Mouse (Mus musculus) intestine, embryonic 16.5 days (tissue): ENCODE measurements around the gene Trip12. TPM values are rescaled to one million over a fixed set of nuclear protein-coding genes. Genes with fewer than 3 reads are reported as not detected.

Source experiments
- ATAC-seq: fragments of 200-750 bp; cut with Nextera tagmentation; 2 replicates; pipeline ENCODE4 v1.8.0; 2017; ENCODE audit warnings: moderate TSS enrichment, moderate library complexity
- H3K27ac ChIP-seq: fragments of 300-500 bp; sonication (generic); 2 replicates; pipeline ENCODE4 v1.5.1; 2014; ENCODE audit warnings: mild to moderate bottlenecking, low read length
- H3K27me3 ChIP-seq: fragments of 300-500 bp; sonication (generic); replicated peaks from 2 replicates; pipeline ENCODE4 v1.6.1; 2014; ENCODE audit warnings: low read length, control low read depth, mixed read lengths; ENCODE audit not compliant: control insufficient read depth, insufficient read depth
- H3K36me3 ChIP-seq: fragments of 300-500 bp; sonication (generic); 2 replicates; pipeline ENCODE4 v1.6.1; 2014; ENCODE audit warnings: low read length, control low read depth; ENCODE audit not compliant: control insufficient read depth, insufficient read depth
- H3K4me1 ChIP-seq: fragments of 300-500 bp; sonication (generic); 2 replicates; pipeline ENCODE4 v1.6.1; 2014; ENCODE audit warnings: low read length, control low read depth, mixed read lengths; ENCODE audit not compliant: control insufficient read depth, insufficient read depth
- H3K4me2 ChIP-seq: fragments of 300-500 bp; sonication (generic); 2 replicates; pipeline ENCODE4 v1.6.1; 2014; ENCODE audit warnings: low read depth, low read length, control low read depth
- H3K4me3 ChIP-seq: fragments of 300-500 bp; sonication (generic); 2 replicates; pipeline ENCODE4 v1.5.1; 2014; ENCODE audit warnings: mild to moderate bottlenecking, low read length
- H3K9ac ChIP-seq: fragments of 300-500 bp; sonication (generic); 2 replicates; pipeline ENCODE4 v1.6.1; 2014; ENCODE audit warnings: low read depth, low read length
- H3K9me3 ChIP-seq: fragments of 300-500 bp; sonication (generic); 2 replicates; pipeline ENCODE4 v1.6.1; 2016; ENCODE audit warnings: low read length, control low read depth; ENCODE audit not compliant: control insufficient read depth
- WGBS: fragments of 180-500 bp; shearing (Covaris S2); extraction: QIAGEN DNeasy Blood & Tissue Kit; methylation state at CpG from one replicate; pipeline ENCODE4 v1.1.7; 2014; 5-methylcytosine and 5-hydroxymethylcytosine counted together
- polyA plus RNA-seq: library from polyadenylated mRNA; unstranded; fragments of >200 nt; fragmentation: Nextera tagmentation; extraction: Ambion mirVana; gene quantifications from 2 replicates; pipeline ENCODE4 v1.2.1, GENCODE M21; 2015

The Trip12 gene
- polyA plus RNA-seq, 1 experiment from 2014 or later = 34.5 TPM

DNA sequence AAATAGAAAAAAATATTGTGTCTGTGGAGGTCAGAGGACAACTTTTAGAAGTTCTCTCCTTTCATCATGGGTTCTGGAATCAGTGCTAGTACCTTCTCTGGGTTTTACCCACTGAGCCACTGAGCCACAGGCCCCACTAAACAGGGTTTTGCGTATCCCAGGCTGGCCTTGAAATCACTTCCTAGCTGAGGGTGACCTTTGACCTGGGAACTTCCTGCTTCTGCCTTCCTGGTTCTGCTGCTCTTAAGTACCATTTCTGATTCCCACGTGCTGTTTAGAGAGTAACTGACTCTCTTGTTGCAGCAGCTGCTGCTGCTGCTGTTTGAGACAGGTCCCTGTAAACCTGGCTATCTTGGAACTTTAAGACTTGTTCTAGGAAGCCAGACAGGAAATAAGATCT, 24.3 kb upstream of the Trip12 start:
- Histone ChIP-seq H3K27me3 (no peaks in the 10 kb centered on the region), H3K9ac (no peak overlapping the region), H3K4me2 (no peak overlapping the region), H3K4me3 (no peak overlapping the region), H3K36me3 (no peaks in the 10 kb centered on the region), H3K9me3 (no peaks in the 10 kb centered on the region), H3K27ac (no peak overlapping the region), H3K4me1 (peaks cover 3% of the 10 kb centered on the region; the same call in 1 of the 2 replicates)
- ATAC-seq = no peak
- WGBS = 46% methylated on average over 2 of the region's 2 CpGs

DNA sequence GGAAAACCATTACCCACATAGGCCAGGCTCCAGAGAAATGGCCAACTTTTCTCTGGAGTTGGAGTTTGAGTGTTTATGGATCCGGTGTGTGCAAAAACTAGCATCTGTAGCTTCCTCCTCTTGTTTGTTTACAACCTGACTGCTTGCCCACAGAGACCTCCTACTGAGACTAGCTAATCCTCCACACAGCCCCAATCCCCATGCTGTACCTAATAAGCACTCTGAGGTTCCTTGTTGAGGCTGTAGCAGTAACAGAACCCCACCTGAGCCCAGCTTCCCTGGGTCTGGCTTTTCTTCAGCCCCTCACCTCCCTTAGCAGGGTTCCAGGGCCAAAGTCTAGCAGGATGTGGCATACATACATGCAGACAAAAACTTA, 20.9 kb upstream of the Trip12 start:
- H3K9ac ChIP-seq = no peak overlapping the region
- ATAC-seq = no peak
- H3K4me2 ChIP-seq = no peak overlapping the region
- no peaks in the 10 kb centered on the region for H3K9me3 ChIP-seq
- H3K27ac ChIP-seq = no peak overlapping the region
- H3K4me3 ChIP-seq = no peak overlapping the region
- H3K4me1 ChIP-seq = peaks cover 3% of the 10 kb centered on the region; the same call in 1 of the 2 replicates
- H3K36me3 ChIP-seq = no peaks in the 10 kb centered on the region
- H3K27me3 ChIP-seq = no peaks in the 10 kb centered on the region
- 70% methylated on average over 1 of the region's 1 CpGs for WGBS

DNA sequence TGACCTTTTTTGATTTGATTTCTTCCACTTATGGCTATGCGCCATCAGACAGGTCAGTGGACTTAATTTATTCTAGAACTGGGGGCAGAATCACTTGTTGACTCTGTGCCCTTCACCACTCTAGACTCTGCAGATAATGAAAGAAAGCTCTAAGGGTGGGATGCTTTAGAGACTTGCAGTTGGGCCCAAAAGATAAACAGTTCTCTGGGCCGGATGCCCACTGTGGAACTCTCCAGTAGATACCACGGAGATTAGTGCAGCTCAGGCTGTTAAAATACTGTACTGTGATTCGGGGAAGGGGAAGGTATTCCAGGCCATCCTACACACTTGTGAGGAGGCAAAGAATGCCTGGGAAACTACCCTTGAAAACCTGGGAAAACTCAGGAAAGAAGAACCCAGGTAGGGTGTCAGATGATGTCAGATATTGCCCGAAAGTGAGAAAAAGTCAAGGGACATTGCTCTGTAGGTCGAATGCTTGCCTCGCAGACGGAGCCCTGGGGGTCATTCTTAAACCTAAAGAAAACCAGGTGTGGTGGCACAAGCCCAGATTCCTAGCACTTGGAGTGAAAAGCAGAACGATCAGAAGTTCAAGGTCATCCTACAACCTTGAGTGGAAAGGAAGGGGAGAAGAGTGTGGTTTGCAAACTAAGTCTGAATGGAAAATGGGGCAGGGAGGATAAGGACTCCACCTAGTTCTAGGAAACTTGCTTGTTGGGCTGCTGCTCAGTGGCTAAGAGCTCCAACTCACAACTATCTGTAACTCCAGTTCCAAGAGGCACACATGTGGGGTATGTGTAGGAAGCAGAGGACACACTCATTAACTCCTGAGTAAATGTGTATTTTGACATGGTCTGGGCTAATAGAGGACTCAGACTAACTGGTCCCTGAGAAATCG, 20.3 kb upstream of the Trip12 start:
- 75% methylated on average over 10 of the region's 10 CpGs for WGBS
- Histone ChIP-seq H3K9ac (no peak overlapping the region), H3K4me3 (no peak overlapping the region), H3K9me3 (no peaks in the 10 kb centered on the region), H3K27me3 (no peaks in the 10 kb centered on the region), H3K4me2 (no peak overlapping the region), H3K36me3 (no peaks in the 10 kb centered on the region), H3K4me1 (peaks cover 3% of the 10 kb centered on the region; the same call in 1 of the 2 replicates), H3K27ac (no peak overlapping the region)
- ATAC-seq = no peak

DNA sequence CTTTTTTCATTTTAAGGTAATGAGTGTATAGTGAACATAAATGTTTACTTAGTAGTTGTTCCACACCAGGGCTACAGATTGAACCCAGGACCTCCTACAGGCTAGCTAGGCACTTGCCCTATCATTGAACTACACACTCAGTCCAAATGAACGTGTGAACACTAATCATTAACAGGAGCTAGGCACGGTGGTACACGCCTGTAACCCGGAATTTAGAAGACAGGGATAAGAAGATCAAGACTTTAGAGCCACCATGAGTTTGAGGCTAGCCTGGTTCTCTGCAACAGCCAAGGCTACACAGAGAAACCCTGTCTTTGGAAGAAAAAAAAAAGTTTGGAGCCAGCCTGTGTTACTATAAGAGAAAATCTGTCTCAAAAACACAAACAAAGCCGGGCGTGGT, 19.3 kb upstream of the Trip12 start:
- Histone ChIP-seq H3K4me3 (no peak overlapping the region), H3K9me3 (no peaks in the 10 kb centered on the region), H3K4me2 (no peak overlapping the region), H3K36me3 (no peaks in the 10 kb centered on the region), H3K27me3 (no peaks in the 10 kb centered on the region), H3K9ac (no peak overlapping the region), H3K4me1 (peaks cover 3% of the 10 kb centered on the region; the same call in 1 of the 2 replicates), H3K27ac (no peak overlapping the region)
- no peak for ATAC-seq
- WGBS = 84% methylated on average over 6 of the region's 6 CpGs

DNA sequence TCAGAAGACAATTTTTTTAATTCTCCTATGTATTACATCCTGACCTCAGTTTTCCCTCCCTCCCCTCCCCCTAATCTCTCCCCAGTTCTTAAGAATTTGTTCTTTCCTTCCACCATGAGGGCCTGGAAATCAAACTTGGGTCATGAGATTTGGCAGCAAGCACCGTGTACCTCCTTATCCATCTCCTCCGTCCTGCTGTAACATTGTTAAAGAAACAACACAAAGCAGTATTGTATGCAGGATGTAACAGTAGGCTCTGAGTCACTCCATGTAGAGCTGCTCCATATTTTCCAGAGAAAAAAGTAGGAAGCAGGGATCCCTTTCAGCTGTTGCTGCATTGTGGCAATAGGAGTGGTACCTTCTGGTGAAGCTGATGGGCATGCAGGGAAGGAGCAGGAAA, 15.4 kb upstream of the Trip12 start:
- H3K9me3 ChIP-seq = no peaks in the 10 kb centered on the region
- H3K27me3 ChIP-seq = no peaks in the 10 kb centered on the region
- no peaks in the 10 kb centered on the region for H3K4me1 ChIP-seq
- H3K4me2 ChIP-seq = no peak overlapping the region
- no peak overlapping the region for H3K27ac ChIP-seq
- no peak for ATAC-seq
- H3K4me3 ChIP-seq = no peak overlapping the region
- H3K9ac ChIP-seq = no peak overlapping the region
- H3K36me3 ChIP-seq = no peaks in the 10 kb centered on the region
- 78% methylated on average over 2 of the region's 2 CpGs for WGBS

DNA sequence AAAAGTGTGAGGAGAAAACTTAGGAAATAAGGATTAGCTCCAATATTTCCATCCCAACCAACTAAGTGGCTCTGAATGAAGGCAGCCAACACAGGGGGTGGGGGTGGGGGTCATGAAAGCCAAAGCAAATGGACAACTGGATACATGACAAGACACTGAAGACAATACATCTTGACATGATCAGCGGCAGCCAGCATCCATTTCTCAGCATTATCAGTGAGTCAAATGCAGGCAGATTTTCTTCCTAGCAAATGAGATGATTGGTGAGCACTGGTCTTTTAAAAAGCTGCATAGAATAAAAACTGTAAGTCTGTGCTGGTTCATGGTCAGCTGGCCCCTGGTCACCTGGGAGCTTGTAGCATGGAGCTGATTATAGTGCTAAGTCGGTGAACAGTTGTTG, 14.7 kb upstream of the Trip12 start:
- H3K27me3 ChIP-seq = no peaks in the 10 kb centered on the region
- no peak for ATAC-seq
- H3K9ac ChIP-seq = no peak overlapping the region
- H3K36me3 ChIP-seq = no peaks in the 10 kb centered on the region
- H3K9me3 ChIP-seq = no peaks in the 10 kb centered on the region
- 83% methylated on average over 2 of the region's 2 CpGs for WGBS
- no peak overlapping the region for H3K4me3 ChIP-seq
- no peak overlapping the region for H3K4me2 ChIP-seq
- H3K27ac ChIP-seq = no peak overlapping the region
- H3K4me1 ChIP-seq = no peaks in the 10 kb centered on the region

DNA sequence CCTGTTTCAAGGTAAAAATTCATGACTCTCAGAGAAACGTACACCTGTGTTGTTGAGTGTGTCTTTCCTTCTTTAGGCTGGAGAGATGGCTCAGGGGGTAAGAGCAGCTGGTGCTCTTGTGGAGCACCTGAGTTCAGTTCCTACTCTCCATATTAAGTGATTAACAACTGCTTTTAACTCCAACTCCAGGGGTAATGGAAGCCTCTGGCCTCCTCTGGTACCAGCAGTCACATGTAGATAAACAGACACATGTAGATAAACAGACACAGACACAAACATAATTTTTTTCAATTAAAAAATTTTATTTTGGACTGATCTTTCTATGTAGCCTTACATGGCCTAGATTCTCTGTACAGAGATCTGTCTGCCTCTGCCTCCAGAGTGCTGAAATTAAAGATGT, 13.4 kb upstream of the Trip12 start:
- Histone ChIP-seq H3K9me3 (no peaks in the 10 kb centered on the region), H3K4me1 (no peaks in the 10 kb centered on the region), H3K4me3 (no peak overlapping the region), H3K9ac (no peak overlapping the region), H3K4me2 (no peak overlapping the region), H3K36me3 (no peaks in the 10 kb centered on the region), H3K27me3 (no peaks in the 10 kb centered on the region), H3K27ac (no peak overlapping the region)
- WGBS = 77% methylated on average over 1 of the region's 1 CpGs
- no peak for ATAC-seq

DNA sequence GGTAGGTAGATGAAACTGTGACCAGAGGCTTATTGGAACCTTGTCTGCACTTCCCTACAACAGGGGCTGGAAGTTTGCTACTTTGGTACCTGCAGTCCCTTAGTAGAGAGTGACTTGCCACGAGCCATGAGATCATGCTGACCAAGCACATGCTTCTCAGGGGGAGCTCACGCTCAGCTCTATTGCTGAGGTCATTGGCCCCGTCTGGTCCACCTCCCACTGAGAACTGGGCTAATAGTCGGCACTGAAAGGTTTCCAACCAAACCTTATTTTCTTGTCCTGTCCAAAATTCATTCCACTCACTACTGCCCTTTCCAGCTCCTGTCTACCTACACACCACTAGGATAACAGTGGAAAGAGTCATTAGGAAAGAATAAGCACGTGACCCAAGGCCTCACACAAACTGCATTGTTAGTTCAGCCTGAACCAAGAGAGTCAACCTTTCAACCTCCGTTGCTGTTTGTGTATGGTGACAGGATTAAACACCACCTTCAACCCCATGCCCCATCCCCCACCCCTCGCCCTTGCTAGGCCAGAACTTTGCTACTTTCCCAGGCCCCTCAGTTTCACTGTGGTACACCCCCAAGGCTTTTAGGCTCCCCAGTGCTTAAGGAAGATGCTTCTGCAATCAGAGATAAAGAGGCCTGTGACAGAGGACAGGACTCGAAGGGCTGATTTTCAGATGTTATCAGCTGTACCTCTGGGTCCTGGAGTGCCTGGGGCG, 11.4 kb upstream of the Trip12 start:
- 0 out of 2 replicates have a peak, but pooled peaks have one; percentile 25 for ATAC-seq
- Histone ChIP-seq H3K27ac (no peak overlapping the region), H3K36me3 (no peaks in the 10 kb centered on the region), H3K9ac (no peak overlapping the region), H3K27me3 (no peaks in the 10 kb centered on the region), H3K4me3 (no peak overlapping the region), H3K4me1 (peaks cover 3% of the 10 kb centered on the region; the same call in 1 of the 2 replicates), H3K9me3 (no peaks in the 10 kb centered on the region), H3K4me2 (no peak overlapping the region)
- 33% methylated on average over 9 of the region's 9 CpGs for WGBS

DNA sequence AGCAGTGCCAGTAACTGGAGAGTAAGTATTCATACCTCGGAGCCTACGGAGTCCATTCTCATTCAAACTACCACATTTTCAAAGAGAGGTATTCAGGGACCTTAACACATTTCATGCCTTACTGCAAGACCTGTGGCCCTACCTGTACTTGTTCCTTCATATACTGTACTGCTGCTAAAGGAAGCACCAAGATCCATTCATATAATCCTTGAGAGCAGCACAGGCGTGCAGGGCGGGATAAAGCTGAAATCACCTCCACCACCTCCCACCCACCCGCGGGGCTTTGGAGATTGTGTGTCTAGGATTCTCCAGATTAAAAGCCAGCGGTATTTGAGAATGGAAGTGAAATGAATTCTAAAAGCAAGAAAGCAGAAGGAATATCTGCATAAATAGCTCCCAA, 10.2 kb upstream of the Trip12 start:
- H3K36me3 ChIP-seq = no peaks in the 10 kb centered on the region
- H3K4me1 ChIP-seq = peaks cover 3% of the 10 kb centered on the region; the same call in 1 of the 2 replicates
- no peaks in the 10 kb centered on the region for H3K9me3 ChIP-seq
- no peak overlapping the region for H3K27ac ChIP-seq
- H3K4me3 ChIP-seq = no peak overlapping the region
- no peak overlapping the region for H3K4me2 ChIP-seq
- no peaks in the 10 kb centered on the region for H3K27me3 ChIP-seq
- no peak for ATAC-seq
- 90% methylated on average over 7 of the region's 7 CpGs for WGBS
- no peak overlapping the region for H3K9ac ChIP-seq
